Mouse (Mus musculus) stomach, postnatal 0 days (tissue): ENCODE data around the gene Nf1. TPM values are rescaled to one million over a fixed set of nuclear protein-coding genes. Genes with fewer than 3 reads are reported as not detected.

Experiments used
- ATAC-seq: fragments of 200-750 bp; cut with Nextera tagmentation; 2 replicates; pipeline ENCODE4 v1.8.0; 2017; ENCODE audit not compliant: low FRiP score, low TSS enrichment
- DNase-seq: peaks from one replicate; pipeline ENCODE4 v3.0.0-alpha.2; 2016; ENCODE audit warnings: low spot score
- H3K27ac ChIP-seq: fragments of 300-500 bp; sonication (generic); replicated peaks from 2 replicates; pipeline ENCODE4 v1.5.1; 2014; ENCODE audit warnings: mild to moderate bottlenecking, control low read depth
- H3K27me3 ChIP-seq: fragments of 300-500 bp; sonication (generic); 2 replicates; pipeline ENCODE4 v1.6.1; 2014; ENCODE audit warnings: low read length; ENCODE audit not compliant: control insufficient read depth, insufficient read depth
- H3K36me3 ChIP-seq: fragments of 300-500 bp; sonication (generic); 2 replicates; pipeline ENCODE4 v1.6.1; 2014; ENCODE audit warnings: low read length, mixed read lengths; ENCODE audit not compliant: control insufficient read depth, insufficient read depth
- H3K4me1 ChIP-seq: fragments of 300-500 bp; sonication (generic); replicated peaks from 2 replicates; pipeline ENCODE4 v1.6.1; 2014; ENCODE audit warnings: antibody characterized with exemption; ENCODE audit not compliant: control insufficient read depth, insufficient read depth
- H3K4me2 ChIP-seq: fragments of 300-500 bp; sonication (generic); replicated peaks from 2 replicates; pipeline ENCODE4 v1.6.1; 2014; ENCODE audit warnings: low read depth, mild to moderate bottlenecking, control low read depth, moderate library complexity
- H3K4me3 ChIP-seq: fragments of 300-500 bp; sonication (generic); 2 replicates; pipeline ENCODE4 v1.5.1; 2014; ENCODE audit warnings: low read depth, low read length, control low read depth
- H3K9ac ChIP-seq: fragments of 300-500 bp; sonication (generic); 2 replicates; pipeline ENCODE4 v1.6.1; 2014; ENCODE audit warnings: mild to moderate bottlenecking, low read length, control low read depth, mixed read lengths
- H3K9me3 ChIP-seq: fragments of 300-500 bp; sonication (generic); 2 replicates; pipeline ENCODE4 v1.6.1; 2016; ENCODE audit warnings: low read length; ENCODE audit not compliant: control insufficient read depth
- CTCF ChIP-seq: IDR thresholded peaks from 2 replicates; pipeline ENCODE4 v1.5.1; 2016; ENCODE audit warnings: antibody characterized with exemption, low read depth, mild to moderate bottlenecking, moderate library complexity
- EP300 ChIP-seq: optimal IDR thresholded peaks from 2 replicates; pipeline ENCODE3; 2016; ENCODE audit warnings: antibody characterized with exemption
- WGBS: fragments of 180-500 bp; shearing (Covaris S2); extraction: QIAGEN DNeasy Blood & Tissue Kit; methylation state at CpG from one replicate; pipeline ENCODE4 v1.1.7; 2014; 5-methylcytosine and 5-hydroxymethylcytosine counted together
- polyA plus RNA-seq: library from polyadenylated mRNA; unstranded; fragments of >200 nt; fragmentation: Nextera tagmentation; extraction: Ambion mirVana; gene quantifications from 2 replicates; pipeline ENCODE4 v1.2.1, GENCODE M21; 2015

Gene Nf1
- polyA plus RNA-seq, 1 experiment from 2014 or later: 3.2 TPM

DNA sequence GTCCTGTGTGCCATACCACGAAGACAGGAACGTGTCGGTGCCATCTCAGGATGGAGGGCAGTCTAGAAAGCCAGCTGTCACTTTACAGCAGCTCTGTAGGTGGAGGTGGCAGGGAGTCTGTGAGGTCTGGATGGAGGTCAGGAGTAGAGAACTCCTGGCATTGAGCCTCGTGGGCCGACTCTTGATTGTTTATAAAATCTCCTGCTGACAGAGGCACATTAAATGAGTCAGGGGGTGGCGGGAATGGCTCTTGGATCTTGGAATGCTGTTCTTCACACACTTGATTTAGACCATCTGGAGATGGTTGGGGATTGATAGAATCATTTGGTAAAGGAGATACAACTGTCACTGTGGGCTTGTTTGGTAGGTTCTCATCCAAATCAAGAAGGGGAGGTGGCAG lies 175.8 kb downstream of the Nf1 start:
- WGBS: 57% methylated on average over 6 of the region's 6 CpGs
- Histone ChIP-seq H3K27ac (no peak overlapping the region), H3K9ac (no peak overlapping the region)

GRCm38 (mm10) chr11:79515798-79516197 lies 176.3 kb downstream of the Nf1 start:
- no peaks in the 10 kb centered on the region for H3K36me3 ChIP-seq
- no peaks in the 10 kb centered on the region for H3K27me3 ChIP-seq
- H3K4me2 ChIP-seq: no peak overlapping the region
- no peaks in the 10 kb centered on the region for H3K4me1 ChIP-seq
- DNase-seq: no peak
- ATAC-seq: no peak
- H3K9me3 ChIP-seq: no peaks in the 10 kb centered on the region
- no peak overlapping the region for H3K27ac ChIP-seq
- TF ChIP-seq EP300 (no peak), CTCF (no peak)
- H3K9ac ChIP-seq: no peak overlapping the region
- WGBS: 96% methylated on average over 2 of the region's 2 CpGs
- no peak overlapping the region for H3K4me3 ChIP-seq

More for the DNA sequence above, 175.8 kb downstream of the Nf1 start:
- Histone ChIP-seq H3K4me2 (no peak overlapping the region), H3K4me3 (no peak overlapping the region), H3K36me3 (no peaks in the 10 kb centered on the region), H3K27me3 (no peaks in the 10 kb centered on the region), H3K4me1 (no peaks in the 10 kb centered on the region), H3K9me3 (no peaks in the 10 kb centered on the region)
- no peak for TF ChIP-seq CTCF
- TF ChIP-seq EP300: no peak
- no peak for ATAC-seq
- DNase-seq: no peak

DNA sequence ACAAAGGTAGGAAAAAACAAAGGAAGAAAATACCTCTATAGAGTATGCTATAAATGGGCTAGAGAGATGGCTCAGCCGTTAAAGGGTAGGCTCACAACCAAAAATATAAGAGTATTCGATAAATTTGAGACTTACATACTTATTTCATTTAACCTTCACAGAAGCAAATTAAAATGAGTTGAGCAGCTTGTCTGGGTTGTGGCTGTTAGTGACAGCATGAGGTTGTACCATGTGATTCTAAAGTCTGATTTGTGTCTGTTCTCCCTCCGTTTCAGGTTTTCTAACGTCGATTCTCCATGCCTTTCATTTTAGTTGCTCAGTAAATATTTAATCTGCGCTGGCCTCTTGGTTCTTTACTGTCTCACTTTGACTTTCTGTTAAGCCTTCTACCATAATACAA lies 179.8 kb downstream of the Nf1 start:
- WGBS: 56% methylated on average over 6 of the region's 6 CpGs
- Histone ChIP-seq H3K4me3 (no peak overlapping the region), H3K4me1 (no peaks in the 10 kb centered on the region), H3K9me3 (no peaks in the 10 kb centered on the region), H3K36me3 (no peaks in the 10 kb centered on the region), H3K27ac (no peak overlapping the region), H3K4me2 (no peak overlapping the region), H3K9ac (no peak overlapping the region), H3K27me3 (no peaks in the 10 kb centered on the region)
- DNase-seq (no peak), ATAC-seq (no peak)
- TF ChIP-seq CTCF (no peak), EP300 (no peak)

DNA sequence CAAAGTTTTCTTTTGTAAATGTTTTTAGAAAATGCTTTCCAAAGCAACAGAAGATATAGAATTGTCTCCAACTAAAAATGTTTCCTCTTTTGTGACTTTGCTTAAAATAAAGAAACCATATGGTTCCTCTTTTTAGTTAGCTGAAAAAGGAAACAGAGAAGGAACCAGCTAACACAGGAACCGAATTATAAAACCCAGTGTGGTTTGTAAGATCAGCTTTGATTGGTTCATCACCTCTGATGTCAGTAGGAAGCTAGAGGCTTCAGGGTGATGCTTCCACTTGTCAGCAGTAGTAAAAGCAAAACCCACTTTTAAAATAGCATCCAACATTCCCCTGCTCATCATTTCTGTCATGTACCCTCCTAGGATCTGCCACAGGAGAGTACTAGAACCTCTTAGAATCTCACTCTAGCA lies 180.4 kb downstream of the Nf1 start:
- no peaks in the 10 kb centered on the region for H3K36me3 ChIP-seq
- no peak overlapping the region for H3K4me2 ChIP-seq
- ATAC-seq (no peak), DNase-seq (no peak)
- WGBS: 66% methylated on average over 1 of the region's 1 CpGs
- H3K27ac ChIP-seq: no peak overlapping the region
- TF ChIP-seq EP300 (no peak), CTCF (no peak)
- no peaks in the 10 kb centered on the region for H3K4me1 ChIP-seq
- no peak overlapping the region for H3K9ac ChIP-seq
- no peaks in the 10 kb centered on the region for H3K27me3 ChIP-seq
- no peaks in the 10 kb centered on the region for H3K9me3 ChIP-seq
- H3K4me3 ChIP-seq: no peak overlapping the region

- H3K9ac ChIP-seq: no peak overlapping the region
- no peaks in the 10 kb centered on the region for H3K27me3 ChIP-seq
- no peak overlapping the region for H3K27ac ChIP-seq
- no peaks in the 10 kb centered on the region for H3K36me3 ChIP-seq
- TF ChIP-seq CTCF (no peak), EP300 (no peak)
- no peaks in the 10 kb centered on the region for H3K9me3 ChIP-seq
- DNase-seq (no peak), ATAC-seq (no peak)
- no peak overlapping the region for H3K4me3 ChIP-seq
- H3K4me2 ChIP-seq: no peak overlapping the region
- no peaks in the 10 kb centered on the region for H3K4me1 ChIP-seq
Observed at GRCm38 (mm10) chr11:79520772-79521171, 181.3 kb downstream of the Nf1 start.

DNA sequence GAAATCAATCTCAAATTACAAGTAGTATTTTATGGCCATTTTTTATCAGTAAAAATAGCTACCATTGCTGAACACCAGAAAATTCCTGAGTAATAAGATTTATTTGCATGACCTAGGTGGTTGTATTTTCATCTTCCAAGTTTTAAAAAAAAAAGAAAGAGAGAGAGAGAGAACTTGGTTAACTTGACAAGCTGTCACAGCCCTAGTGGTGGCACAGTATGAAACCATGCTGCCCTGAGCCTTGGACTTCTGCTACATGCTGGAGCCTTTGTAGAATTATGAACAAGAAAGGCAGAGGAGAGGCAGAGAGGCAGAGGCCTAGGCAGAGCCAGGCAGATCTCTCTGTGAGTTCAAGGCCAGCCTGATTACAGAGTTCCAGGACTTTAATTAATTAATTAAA lies 182.4 kb downstream of the Nf1 start:
- no peaks in the 10 kb centered on the region for H3K36me3 ChIP-seq
- H3K27me3 ChIP-seq: no peaks in the 10 kb centered on the region
- no peak overlapping the region for H3K4me2 ChIP-seq
- no peaks in the 10 kb centered on the region for H3K9me3 ChIP-seq
- H3K4me3 ChIP-seq: no peak overlapping the region
- DNase-seq (no peak), ATAC-seq (no peak)
- H3K9ac ChIP-seq: no peak overlapping the region
- H3K4me1 ChIP-seq: no peaks in the 10 kb centered on the region
- TF ChIP-seq EP300: no peak
- TF ChIP-seq CTCF: no peak
- H3K27ac ChIP-seq: no peak overlapping the region
